Mouse (Mus musculus) megakaryocyte, embryonic 14.5 days (primary cell): ENCODE results near the gene L3hypdh. TPM values are rescaled to one million over a fixed set of nuclear protein-coding genes. Genes with fewer than 3 reads are reported as not detected.
A peak's percentile ranks its signal among the peaks of the same experiment; 100 is the strongest.

Source experiments
- H3K27me3 ChIP-seq: replicated peaks from 2 replicates; pipeline ENCODE3; 2012; ENCODE audit warnings: inconsistent platforms
- H3K36me3 ChIP-seq: replicated peaks from 2 replicates; pipeline ENCODE3; 2012; ENCODE audit warnings: low read length, inconsistent platforms, mixed read lengths
- H3K4me1 ChIP-seq: 2 replicates; pipeline ENCODE4 v1.6.1; 2012; ENCODE audit warnings: inconsistent platforms
- H3K4me3 ChIP-seq: replicated peaks from 2 replicates; pipeline ENCODE3; 2012; ENCODE audit warnings: moderate library complexity, mild to moderate bottlenecking, inconsistent platforms
- H3K9me3 ChIP-seq: 2 replicates; pipeline ENCODE4 v1.6.1; 2012; ENCODE audit warnings: inconsistent platforms
- FLI1 ChIP-seq: IDR thresholded peaks from 2 replicates; pipeline ENCODE4 v1.6.1; 2012; ENCODE audit warnings: low read length, inconsistent platforms, mixed read lengths
- GATA1 ChIP-seq: IDR thresholded peaks from 3 replicates; pipeline ENCODE4 v1.6.1; 2012; ENCODE audit warnings: mixed read lengths, low read length, inconsistent platforms, borderline replicate concordance
- polyA plus RNA-seq: library from polyadenylated mRNA; stranded (reverse); fragments of >175 nt; gene quantifications from 2 replicates; pipeline ENCODE4 v1.2.3, GENCODE M21; 2012; ENCODE audit warnings: low replicate concordance; ENCODE audit not compliant: insufficient read depth

L3hypdh gene
- polyA plus RNA-seq, 1 experiment, result 0.09 TPM

- Histone ChIP-seq H3K4me1 (peaks cover 34% of the 10 kb centered on the region), H3K4me3 (peak overlapping the region; percentile 96), H3K36me3 (peaks cover 14% of the 10 kb centered on the region), H3K9me3 (no peaks in the 10 kb centered on the region), H3K27me3 (peaks cover 10% of the 10 kb centered on the region)
- TF ChIP-seq FLI1, result no peak
- no peak for TF ChIP-seq GATA1
Measured at GRCm38 (mm10) chr12:72086166-72086825, 1.1 kb upstream of the L3hypdh start.

- no peaks in the 10 kb centered on the region for H3K9me3 ChIP-seq
- H3K4me1 ChIP-seq, result peaks cover 34% of the 10 kb centered on the region
- peak overlapping the region; percentile 96 for H3K4me3 ChIP-seq
- peaks cover 16% of the 10 kb centered on the region for H3K27me3 ChIP-seq
- TF ChIP-seq GATA1 (no peak), FLI1 (no peak)
- H3K36me3 ChIP-seq, result peaks cover 4% of the 10 kb centered on the region
Measured at GRCm38 (mm10) chr12:72085024-72085328, 263 bp downstream of the L3hypdh start.

DNA sequence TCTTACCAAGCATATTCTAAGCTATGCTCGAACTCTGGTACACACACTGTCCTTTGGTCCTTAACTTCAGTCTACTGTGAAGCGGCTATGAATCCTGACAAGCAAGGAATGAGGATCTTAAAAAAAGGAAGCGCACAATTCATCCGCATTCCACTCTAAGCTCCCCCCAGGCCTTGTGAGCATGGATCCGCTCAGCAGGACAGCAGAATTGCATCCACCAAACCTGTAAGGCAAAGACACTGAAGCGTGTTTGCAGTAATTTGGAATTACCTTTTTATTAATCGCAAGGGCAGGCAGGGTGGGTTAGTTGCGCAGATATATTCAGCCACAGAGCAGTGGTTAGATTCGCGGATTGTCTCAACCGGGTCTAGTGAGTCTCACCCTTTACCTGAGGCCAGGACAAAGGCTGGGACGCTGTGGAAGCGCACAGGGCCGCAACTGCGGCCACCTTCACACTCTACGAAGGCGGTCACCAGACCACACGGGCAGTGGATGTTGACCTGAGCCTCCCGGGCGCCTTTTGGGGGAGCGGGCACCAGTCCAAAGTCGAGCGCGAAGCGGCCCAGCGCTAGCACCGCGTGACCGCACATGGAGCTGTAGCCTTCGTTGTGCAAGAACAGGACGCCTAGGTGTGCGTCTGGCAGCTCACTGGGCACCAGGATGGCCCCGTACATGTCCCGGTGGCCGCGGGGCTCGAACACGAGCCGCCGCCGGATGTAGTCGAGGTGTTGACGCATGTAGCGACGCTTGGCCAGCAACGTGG, 797 bp downstream of the L3hypdh start:
- Histone ChIP-seq H3K27me3 (peaks cover 20% of the 10 kb centered on the region), H3K9me3 (no peaks in the 10 kb centered on the region), H3K4me3 (peak overlapping the region; percentile 96), H3K36me3 (no peaks in the 10 kb centered on the region), H3K4me1 (peaks cover 34% of the 10 kb centered on the region)
- TF ChIP-seq FLI1 (no peak), GATA1 (no peak)

DNA sequence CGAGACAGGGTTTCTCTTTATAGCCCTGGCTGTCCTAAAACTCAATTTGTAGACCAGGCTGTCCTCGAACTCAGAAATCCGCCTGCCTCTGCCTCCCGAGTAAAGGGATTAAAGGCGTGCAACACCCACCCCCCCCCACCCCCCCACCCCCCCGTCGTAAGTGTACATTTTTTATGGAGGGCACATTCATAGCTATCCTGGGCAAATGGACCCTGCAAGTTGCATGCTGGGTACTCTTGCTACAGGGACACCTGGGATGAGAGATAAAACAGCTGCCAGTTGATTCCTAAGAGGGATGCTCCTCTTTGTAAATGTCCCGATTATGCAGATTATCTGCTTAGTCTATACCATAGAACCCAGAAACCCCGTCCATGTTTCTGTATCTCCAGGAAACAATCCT, 2.0 kb downstream of the L3hypdh start:
- peaks cover 33% of the 10 kb centered on the region for H3K4me1 ChIP-seq
- no peaks in the 10 kb centered on the region for H3K36me3 ChIP-seq
- TF ChIP-seq GATA1 (no peak), FLI1 (no peak)
- H3K27me3 ChIP-seq, result peaks cover 22% of the 10 kb centered on the region
- H3K4me3 ChIP-seq, result no peak overlapping the region
- no peaks in the 10 kb centered on the region for H3K9me3 ChIP-seq

GRCm38 (mm10) chr12:72082370-72082769, 2.9 kb downstream of the L3hypdh start:
- peaks cover 22% of the 10 kb centered on the region for H3K27me3 ChIP-seq
- H3K4me3 ChIP-seq, result no peak overlapping the region
- H3K36me3 ChIP-seq, result no peaks in the 10 kb centered on the region
- H3K9me3 ChIP-seq, result no peaks in the 10 kb centered on the region
- H3K4me1 ChIP-seq, result peaks cover 24% of the 10 kb centered on the region
- TF ChIP-seq GATA1 (no peak), FLI1 (no peak)

GRCm38 (mm10) chr12:72081961-72082360, 3.3 kb downstream of the L3hypdh start:
- peaks cover 23% of the 10 kb centered on the region for H3K27me3 ChIP-seq
- peaks cover 22% of the 10 kb centered on the region for H3K4me1 ChIP-seq
- TF ChIP-seq FLI1 (no peak), GATA1 (no peak)
- H3K9me3 ChIP-seq, result no peaks in the 10 kb centered on the region
- no peak overlapping the region for H3K4me3 ChIP-seq
- H3K36me3 ChIP-seq, result no peaks in the 10 kb centered on the region

- no peak overlapping the region for H3K4me3 ChIP-seq
- peaks cover 5% of the 10 kb centered on the region for H3K4me1 ChIP-seq
- peaks cover 21% of the 10 kb centered on the region for H3K27me3 ChIP-seq
- TF ChIP-seq GATA1 (no peak), FLI1 (no peak)
- H3K36me3 ChIP-seq, result no peaks in the 10 kb centered on the region
- H3K9me3 ChIP-seq, result peaks cover 16% of the 10 kb centered on the region
Measured at GRCm38 (mm10) chr12:72078248-72078647, 7.0 kb downstream of the L3hypdh start.

DNA sequence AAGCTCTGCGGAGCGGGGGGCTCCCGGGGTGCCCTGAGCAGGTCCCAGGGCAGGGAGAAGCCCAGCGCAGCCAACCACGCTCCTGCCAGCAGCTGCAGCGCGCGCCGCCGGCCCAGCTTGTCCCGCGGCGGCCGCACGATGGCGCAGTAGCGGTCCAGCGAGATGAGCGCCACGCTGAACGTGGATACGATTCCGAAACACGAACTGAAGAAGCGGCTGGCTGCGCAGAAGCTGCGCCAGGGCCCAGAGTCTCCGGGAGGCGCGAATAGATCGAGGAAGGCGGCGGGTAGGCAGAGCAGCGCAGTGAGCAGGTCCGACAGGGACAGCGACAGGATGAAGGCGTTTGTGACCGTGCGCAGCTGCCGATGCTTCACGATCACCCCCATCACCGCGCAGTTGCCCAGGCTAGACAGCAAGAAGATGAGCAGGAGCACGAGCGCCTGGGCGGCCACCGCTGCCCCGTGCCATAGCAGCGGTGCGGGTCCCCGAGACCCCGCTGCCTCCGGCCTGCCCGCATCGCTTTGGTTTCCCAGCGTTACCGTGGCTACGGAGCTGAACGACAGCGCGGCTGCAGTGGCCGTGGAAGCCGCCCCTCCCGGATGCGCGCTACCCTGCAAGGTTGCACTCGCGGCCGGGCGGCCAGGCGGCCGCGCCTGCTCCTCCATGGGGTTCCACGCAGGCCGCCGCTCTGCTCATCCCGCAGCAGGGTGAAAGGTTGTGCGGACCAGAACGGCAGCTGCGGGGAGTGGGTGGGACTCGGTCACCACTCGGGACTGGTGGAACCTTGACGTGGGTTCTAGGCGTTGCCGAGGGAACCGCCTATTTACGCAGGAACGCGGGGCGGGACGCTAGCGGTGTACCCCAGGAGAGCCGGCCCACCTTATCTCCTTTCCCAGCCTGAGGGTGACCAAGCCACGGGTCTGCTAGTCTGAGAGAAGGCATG, 14.6 kb downstream of the L3hypdh start, which contains the start of gene Gpr135:
TSS of gene Gpr135 (minus strand) at position 799 of the 943 bp plus-strand sequence.
- peak within 1 kb of the TSS; percentile 94 for H3K4me3 ChIP-seq
- H3K9me3 ChIP-seq, result peaks cover 23% of the 10 kb centered on the region
- H3K4me1 ChIP-seq, result peaks cover 20% of the 10 kb centered on the region
- TF ChIP-seq FLI1 (no peak), GATA1 (no peak)
- H3K27me3 ChIP-seq, result peaks cover 65% of the 10 kb centered on the region
- H3K36me3 ChIP-seq, result no peaks in the 10 kb centered on the region

DNA sequence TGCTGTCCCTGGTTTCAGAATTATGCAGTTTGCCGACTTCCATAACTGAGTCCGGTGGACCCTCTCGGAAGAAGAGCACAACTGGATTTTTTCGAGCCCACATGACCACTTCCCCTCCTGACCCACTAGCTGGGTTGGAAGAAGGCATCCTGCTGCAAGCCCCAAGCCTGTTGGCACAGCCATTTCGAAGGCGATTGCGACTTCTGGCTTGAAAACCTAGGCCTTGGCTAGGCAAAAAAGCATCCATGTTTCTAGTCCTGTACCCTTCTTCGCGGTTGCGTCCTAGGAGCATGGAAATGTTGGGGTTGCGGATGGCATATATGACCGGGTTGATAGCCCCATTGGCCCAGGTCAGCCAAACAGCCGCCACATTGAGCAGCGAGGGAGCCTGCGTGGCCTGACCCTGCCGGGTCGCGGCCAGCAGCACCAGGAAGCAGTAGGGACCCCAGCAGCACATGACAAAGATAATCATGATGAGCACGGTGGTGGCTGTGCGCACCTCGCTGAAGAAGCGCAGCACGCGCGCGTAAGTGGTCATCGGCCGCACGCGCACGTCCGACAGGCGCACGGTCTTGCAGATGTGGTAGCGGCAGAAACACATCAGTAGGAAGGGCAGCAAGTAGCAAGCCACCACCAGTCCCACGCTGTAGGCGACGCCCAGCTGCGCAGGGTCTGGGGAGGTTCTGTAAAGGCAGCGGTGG, 15.5 kb downstream of the L3hypdh start:
- peaks cover 67% of the 10 kb centered on the region for H3K27me3 ChIP-seq
- TF ChIP-seq FLI1, result no peak
- H3K4me3 ChIP-seq, result peak overlapping the region; percentile 94
- H3K4me1 ChIP-seq, result peaks cover 20% of the 10 kb centered on the region
- peaks cover 25% of the 10 kb centered on the region for H3K9me3 ChIP-seq
- H3K36me3 ChIP-seq, result no peaks in the 10 kb centered on the region
